Mouse (Mus musculus): ENCODE data around the gene Habp2. TPM values are rescaled to one million over a fixed set of nuclear protein-coding genes. Genes with fewer than 3 reads are reported as not detected.
A peak's percentile ranks its signal among the peaks of the same experiment; 100 is the strongest.

Gene Habp2
- polyA plus RNA-seq, 1 experiment from 2014 or later = 50.5 TPM

- Histone ChIP-seq H3K4me3 (replicated peaks; ENCODE audit: low read depth, low read length) (no peak overlapping the region), H3K4me2 (ENCODE audit: low read length) (no peak overlapping the region), H3K27ac (no peak overlapping the region), H3K36me3 (ENCODE audit: insufficient read depth, low read length) (no peaks in the 10 kb centered on the region), H3K27me3 (ENCODE audit: insufficient read depth, low read length) (no peaks in the 10 kb centered on the region), H3K9me3 (replicated peaks; ENCODE audit: low read length) (no peaks in the 10 kb centered on the region), H3K9ac (ENCODE audit: low read depth, low read length) (no peak overlapping the region), H3K4me1 (replicated peaks; ENCODE audit: insufficient read depth, low read length) (no peaks in the 10 kb centered on the region)
- TF ChIP-seq CTCF (IDR thresholded peaks at IDR 0.05; ENCODE audit: low read depth) = no peak
- 65% methylated on average over 1 of the region's 1 CpGs for WGBS
- DNase-seq (ENCODE audit: low spot score) = no peak
- no peak for ATAC-seq (replicated peaks; ENCODE audit: low FRiP score, low read depth)
These were observed 30.7 kb upstream of the Habp2 start for GRCm38 (mm10) chr19:56256235-56256634.

GRCm38 (mm10) chr19:56256741-56257140 is 30.2 kb upstream of the Habp2 start:
- Histone ChIP-seq H3K27me3 (ENCODE audit: insufficient read depth, low read length) (no peaks in the 10 kb centered on the region), H3K36me3 (ENCODE audit: insufficient read depth, low read length) (no peaks in the 10 kb centered on the region), H3K9me3 (replicated peaks; ENCODE audit: low read length) (no peaks in the 10 kb centered on the region), H3K27ac (no peak overlapping the region), H3K9ac (ENCODE audit: low read depth, low read length) (no peak overlapping the region), H3K4me2 (ENCODE audit: low read length) (no peak overlapping the region), H3K4me3 (replicated peaks; ENCODE audit: low read depth, low read length) (no peak overlapping the region), H3K4me1 (replicated peaks; ENCODE audit: insufficient read depth, low read length) (no peaks in the 10 kb centered on the region)
- WGBS = no CpG with 5 or more reads among the region's 1 CpGs
- TF ChIP-seq CTCF (IDR thresholded peaks at IDR 0.05; ENCODE audit: low read depth) = no peak
- no peak for DNase-seq (ENCODE audit: low spot score)
- no peak for ATAC-seq (replicated peaks; ENCODE audit: low FRiP score, low read depth)

- DNase-seq (ENCODE audit: low spot score) (no peak), ATAC-seq (replicated peaks; ENCODE audit: low FRiP score, low read depth) (no peak)
- no peak for TF ChIP-seq CTCF (IDR thresholded peaks at IDR 0.05; ENCODE audit: low read depth)
- no peak overlapping the region for H3K4me3 ChIP-seq (replicated peaks; ENCODE audit: low read depth, low read length)
- H3K36me3 ChIP-seq (ENCODE audit: insufficient read depth, low read length) = no peaks in the 10 kb centered on the region
- no peaks in the 10 kb centered on the region for H3K4me1 ChIP-seq (replicated peaks; ENCODE audit: insufficient read depth, low read length)
- H3K4me2 ChIP-seq (ENCODE audit: low read length) = no peak overlapping the region
- no peak overlapping the region for H3K9ac ChIP-seq (ENCODE audit: low read depth, low read length)
- H3K27ac ChIP-seq = peak overlapping the region; percentile 44; the same call in 1 of the 2 replicates
- no peaks in the 10 kb centered on the region for H3K27me3 ChIP-seq (ENCODE audit: insufficient read depth, low read length)
- H3K9me3 ChIP-seq (replicated peaks; ENCODE audit: low read length) = no peaks in the 10 kb centered on the region
- WGBS = 78% methylated on average over 14 of the region's 14 CpGs
These were observed 23.2 kb upstream of the Habp2 start for GRCm38 (mm10) chr19:56263696-56264095.

GRCm38 (mm10) chr19:56264175-56264574 is 22.8 kb upstream of the Habp2 start:
- Histone ChIP-seq H3K27ac (peak overlapping the region; percentile 73; the same call in 1 of the 2 replicates), H3K9ac (ENCODE audit: low read depth, low read length) (no peak overlapping the region), H3K27me3 (ENCODE audit: insufficient read depth, low read length) (no peaks in the 10 kb centered on the region), H3K9me3 (replicated peaks; ENCODE audit: low read length) (no peaks in the 10 kb centered on the region), H3K4me1 (replicated peaks; ENCODE audit: insufficient read depth, low read length) (no peaks in the 10 kb centered on the region), H3K36me3 (ENCODE audit: insufficient read depth, low read length) (no peaks in the 10 kb centered on the region), H3K4me3 (replicated peaks; ENCODE audit: low read depth, low read length) (no peak overlapping the region), H3K4me2 (ENCODE audit: low read length) (no peak overlapping the region)
- DNase-seq (ENCODE audit: low spot score) (peak; percentile 54), ATAC-seq (replicated peaks; ENCODE audit: low FRiP score, low read depth) (no peak)
- TF ChIP-seq CTCF (IDR thresholded peaks at IDR 0.05; ENCODE audit: low read depth) = no peak
- WGBS = 30% methylated on average over 4 of the region's 4 CpGs

- ATAC-seq (replicated peaks; ENCODE audit: low FRiP score, low read depth) (no peak), DNase-seq (ENCODE audit: low spot score) (peak; percentile 57)
- no peak overlapping the region for H3K4me3 ChIP-seq (replicated peaks; ENCODE audit: low read depth, low read length)
- H3K9me3 ChIP-seq (replicated peaks; ENCODE audit: low read length) = no peaks in the 10 kb centered on the region
- WGBS = 74% methylated on average over 5 of the region's 5 CpGs
- no peak overlapping the region for H3K4me2 ChIP-seq (ENCODE audit: low read length)
- TF ChIP-seq CTCF (IDR thresholded peaks at IDR 0.05; ENCODE audit: low read depth) = no peak
- no peaks in the 10 kb centered on the region for H3K4me1 ChIP-seq (replicated peaks; ENCODE audit: insufficient read depth, low read length)
- no peaks in the 10 kb centered on the region for H3K27me3 ChIP-seq (ENCODE audit: insufficient read depth, low read length)
- H3K27ac ChIP-seq = 0 out of 2 replicates have a peak overlapping the region, but pooled peaks have one; percentile 19
- no peaks in the 10 kb centered on the region for H3K36me3 ChIP-seq (ENCODE audit: insufficient read depth, low read length)
- no peak overlapping the region for H3K9ac ChIP-seq (ENCODE audit: low read depth, low read length)
These were observed 21.8 kb upstream of the Habp2 start for GRCm38 (mm10) chr19:56265149-56265548.

- H3K4me1 ChIP-seq (replicated peaks; ENCODE audit: insufficient read depth, low read length) = no peaks in the 10 kb centered on the region
- H3K9ac ChIP-seq (ENCODE audit: low read depth, low read length) = no peak overlapping the region
- no peak overlapping the region for H3K4me2 ChIP-seq (ENCODE audit: low read length)
- H3K4me3 ChIP-seq (replicated peaks; ENCODE audit: low read depth, low read length) = no peak overlapping the region
- DNase-seq (ENCODE audit: low spot score) (peak; percentile 26), ATAC-seq (replicated peaks; ENCODE audit: low FRiP score, low read depth) (no peak)
- H3K36me3 ChIP-seq (ENCODE audit: insufficient read depth, low read length) = no peaks in the 10 kb centered on the region
- H3K9me3 ChIP-seq (replicated peaks; ENCODE audit: low read length) = no peaks in the 10 kb centered on the region
- no peak overlapping the region for H3K27ac ChIP-seq
- 59% methylated on average over 8 of the region's 8 CpGs for WGBS
- TF ChIP-seq CTCF (IDR thresholded peaks at IDR 0.05; ENCODE audit: low read depth) = no peak
- H3K27me3 ChIP-seq (ENCODE audit: insufficient read depth, low read length) = no peaks in the 10 kb centered on the region
These were observed 14.9 kb upstream of the Habp2 start for GRCm38 (mm10) chr19:56272081-56272480.

GRCm38 (mm10) chr19:56277140-56277804 is 9.7 kb upstream of the Habp2 start:
- WGBS = 59% methylated on average over 3 of the region's 3 CpGs
- Histone ChIP-seq H3K4me2 (ENCODE audit: low read length) (no peak overlapping the region), H3K4me1 (replicated peaks; ENCODE audit: insufficient read depth, low read length) (no peaks in the 10 kb centered on the region), H3K27ac (no peak overlapping the region), H3K36me3 (ENCODE audit: insufficient read depth, low read length) (no peaks in the 10 kb centered on the region), H3K27me3 (ENCODE audit: insufficient read depth, low read length) (no peaks in the 10 kb centered on the region), H3K4me3 (replicated peaks; ENCODE audit: low read depth, low read length) (no peak overlapping the region), H3K9ac (ENCODE audit: low read depth, low read length) (no peak overlapping the region), H3K9me3 (replicated peaks; ENCODE audit: low read length) (no peaks in the 10 kb centered on the region)
- peak; percentile 58 for TF ChIP-seq CTCF (IDR thresholded peaks at IDR 0.05; ENCODE audit: low read depth)
- DNase-seq (ENCODE audit: low spot score) (no peak), ATAC-seq (replicated peaks; ENCODE audit: low FRiP score, low read depth) (no peak)

All from kidney, postnatal 0 days (tissue).